Mouse (Mus musculus): ENCODE measurements around the gene Rfx4. TPM values are rescaled to one million over a fixed set of nuclear protein-coding genes. Genes with fewer than 3 reads are reported as not detected.

Gene Rfx4
- not detected in 2 replicates for polyA plus RNA-seq (2015; fragmentation: Nextera tagmentation; extraction: Ambion mirVana)

GRCm38 (mm10) chr10:84755786-84756203 lies at the start of gene Rfx4:
TSS of gene Rfx4 (plus strand) at chr10:84756062.

GRCm38 (mm10) chr10:84916810-84917730 lies 161.2 kb downstream of the Rfx4 start, which contains the start of gene Ric8b:
TSS of gene Ric8b (plus strand) at chr10:84917616.

Other genes starting within 250 kb of the Rfx4 start
- gene Ckap4, start 222.0 kb upstream of the Rfx4 start, polyA plus RNA-seq (2015; fragmentation: Nextera tagmentation; extraction: Ambion mirVana) = 50.5 and 54.9 TPM in 2 replicates
- gene Tcp11l2, start 179.4 kb upstream of the Rfx4 start, polyA plus RNA-seq (2015; fragmentation: Nextera tagmentation; extraction: Ambion mirVana) = 35.9 and 57.1 TPM in 2 replicates
- 6.4 and 9.6 TPM in 2 replicates for gene Polr3b, start 133.8 kb upstream of the Rfx4 start, polyA plus RNA-seq (2015; fragmentation: Nextera tagmentation; extraction: Ambion mirVana)
- 11.3 and 12.2 TPM in 2 replicates for gene Ric8b, start 161.6 kb downstream of the Rfx4 start, polyA plus RNA-seq (2015; fragmentation: Nextera tagmentation; extraction: Ambion mirVana)

All from adrenal gland, postnatal 0 days (tissue).